Mouse (Mus musculus) adrenal gland, postnatal 10 days (tissue): ENCODE data around the gene Ddx1. TPM values are rescaled to one million over a fixed set of nuclear protein-coding genes. Genes with fewer than 3 reads are reported as not detected.
A peak's percentile ranks its signal among the peaks of the same experiment; 100 is the strongest.
"Not testable (repeated sequence)": the region's sequence is repeated elsewhere in the genome, so short reads cannot be mapped to it uniquely, and the experiment has no call there.

Experiments used
- DNase-seq: peaks from one replicate; pipeline ENCODE4 v3.0.0; 2021; ENCODE audit warnings: mixed read lengths
- total RNA-seq, 2 experiments: library from RNA; stranded (reverse); gene quantifications; 2 replicates each; pipeline ENCODE4 v1.2.3; 2021

The Ddx1 gene
- total RNA-seq, 2 experiments from 2014 or later, result 97.6 to 104 TPM

DNA sequence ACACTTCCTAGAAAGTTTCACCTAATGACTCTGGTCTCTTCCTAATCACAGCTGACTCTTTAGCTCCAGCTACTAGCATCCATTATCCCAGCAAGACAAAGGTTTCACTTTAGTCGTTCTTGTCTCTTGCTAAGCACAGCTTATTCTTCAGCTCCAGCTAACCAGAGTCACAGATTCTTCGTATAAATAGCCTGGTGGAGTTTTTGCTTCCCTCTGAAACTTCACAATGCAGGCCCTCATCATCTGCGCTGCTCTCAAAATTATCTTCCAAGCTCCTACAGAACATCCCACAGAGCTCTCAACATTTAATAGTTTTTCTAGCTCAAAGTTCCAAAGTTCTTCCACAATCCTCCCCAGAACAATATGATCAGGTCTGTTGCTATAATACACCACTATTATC lies 43.3 kb downstream of the Ddx1 start:
- no peak for DNase-seq

DNA sequence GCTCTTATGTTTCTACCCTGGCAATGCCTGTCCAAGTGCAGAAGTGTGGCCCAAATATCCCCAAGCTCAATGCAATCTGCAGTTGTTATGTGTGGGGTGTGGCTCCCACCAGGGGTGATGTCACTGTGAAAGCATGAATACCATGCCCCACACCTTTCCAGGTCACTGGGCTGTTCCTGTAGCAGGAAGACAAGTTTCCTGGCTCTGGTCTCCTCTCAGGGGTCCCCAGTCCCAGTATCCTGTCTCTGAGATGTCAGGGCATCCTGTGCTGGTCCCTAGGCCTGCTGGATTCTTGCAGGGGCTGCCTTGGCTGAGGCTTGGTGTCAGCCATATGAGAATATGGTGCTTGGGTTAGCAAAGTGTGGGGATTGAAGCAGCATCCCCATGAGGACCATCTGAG lies 46.7 kb downstream of the Ddx1 start:
- no peak for DNase-seq

DNA sequence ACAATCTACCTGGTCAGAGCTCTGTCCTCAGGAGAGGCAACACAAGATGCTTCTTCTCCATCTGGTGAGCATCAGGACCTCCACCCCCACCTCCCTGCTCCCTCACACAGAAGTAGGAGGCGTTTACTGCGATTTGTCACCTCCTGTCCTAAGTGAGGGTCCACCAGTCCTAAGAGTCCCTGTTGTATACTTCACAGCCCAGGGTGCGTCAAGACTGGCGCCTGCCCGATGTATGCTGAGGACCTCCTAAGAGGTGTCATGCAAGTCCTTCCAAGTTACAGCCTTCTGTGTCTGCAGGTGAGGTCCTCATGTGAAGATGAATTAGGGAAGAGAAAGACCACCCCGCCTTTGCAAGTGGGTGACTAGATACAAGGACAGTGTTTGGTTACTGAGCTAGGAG lies 48.4 kb downstream of the Ddx1 start:
- no peak for DNase-seq

DNA sequence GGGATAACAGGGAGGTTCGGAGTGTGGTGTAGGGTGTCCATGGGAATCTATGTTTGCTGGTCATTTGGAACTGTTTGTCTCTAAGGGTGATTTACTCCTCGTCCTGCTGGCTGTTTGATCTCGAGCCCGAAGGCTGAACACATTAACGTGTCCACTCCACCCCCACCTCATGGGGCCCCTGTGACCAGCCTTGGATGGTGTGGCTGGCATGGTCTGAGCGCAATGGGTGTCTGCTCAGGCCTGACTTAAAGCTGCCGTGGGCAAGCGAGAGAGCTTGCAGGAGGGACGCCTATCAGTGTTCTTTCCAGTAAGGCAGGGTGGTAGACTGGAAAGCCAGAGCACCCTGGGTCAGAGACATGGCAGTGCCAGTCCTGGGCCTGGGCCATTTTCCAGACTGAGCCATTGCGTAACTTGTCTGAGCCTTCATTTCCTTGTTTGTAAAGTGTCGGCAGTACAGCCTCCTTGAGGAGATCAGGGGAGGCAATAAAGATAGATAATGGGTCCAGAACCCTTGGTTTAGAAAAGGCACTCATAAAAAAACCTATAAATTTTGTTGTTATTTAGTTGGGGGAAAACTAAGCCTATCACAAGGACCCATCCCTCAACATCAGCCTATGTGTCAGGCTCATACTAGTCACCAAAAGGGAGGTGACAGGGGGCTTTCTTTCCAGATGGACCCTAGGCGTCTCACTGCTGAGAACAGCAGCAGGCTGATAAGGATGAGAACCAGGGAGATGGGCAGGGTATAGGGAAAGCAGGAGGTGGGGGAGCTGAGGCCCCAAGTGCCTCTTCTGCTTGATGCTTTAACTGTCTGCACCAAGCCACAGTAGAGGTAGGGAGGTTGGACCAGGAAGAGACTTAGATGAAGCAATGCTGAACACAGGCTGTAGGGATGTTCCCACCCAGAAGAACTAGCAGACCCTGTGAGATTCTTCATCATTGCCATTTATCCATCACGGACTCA lies 49.4 kb downstream of the Ddx1 start:
- DNase-seq, result peak; percentile 60

DNA sequence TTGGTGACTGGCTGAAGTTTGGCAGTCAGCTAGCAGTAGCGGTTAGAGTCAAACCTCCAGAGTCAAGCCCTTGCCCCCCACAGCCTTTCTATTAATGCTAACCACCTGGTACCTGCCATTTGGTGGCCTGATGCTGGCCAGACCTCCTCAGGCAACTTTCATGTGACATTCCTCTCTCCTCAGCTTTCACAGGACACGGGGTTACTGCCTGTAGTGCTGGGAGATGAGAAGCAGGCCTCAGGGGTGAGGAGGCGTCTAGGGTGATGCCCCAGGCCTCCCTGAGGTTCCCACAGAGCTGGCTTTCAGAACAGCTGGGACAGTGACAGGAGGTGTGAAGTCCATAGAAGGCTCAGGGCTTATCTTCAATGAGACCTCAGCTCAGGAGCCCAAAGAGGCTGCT lies 50.9 kb downstream of the Ddx1 start:
- no peak for DNase-seq

DNA sequence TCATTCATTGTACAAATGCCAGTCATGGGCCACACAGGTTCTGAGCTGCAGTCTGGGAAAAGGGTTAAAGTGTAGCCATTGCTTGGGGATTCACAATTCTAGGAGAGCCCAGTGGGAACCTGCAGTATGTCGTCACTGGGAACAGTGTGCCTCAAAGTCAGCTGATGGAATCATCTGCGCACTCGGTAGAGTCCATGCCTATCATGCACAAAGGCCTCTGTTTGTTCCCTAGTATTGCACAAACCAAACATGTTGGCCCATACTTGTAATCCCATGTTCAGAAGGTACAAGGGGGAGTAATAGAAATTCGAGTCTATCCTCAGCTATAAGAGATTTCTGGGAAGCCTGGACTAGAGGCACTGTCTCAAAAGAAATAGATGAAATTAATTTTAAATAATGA lies 52.9 kb downstream of the Ddx1 start:
- DNase-seq, result no peak

DNA sequence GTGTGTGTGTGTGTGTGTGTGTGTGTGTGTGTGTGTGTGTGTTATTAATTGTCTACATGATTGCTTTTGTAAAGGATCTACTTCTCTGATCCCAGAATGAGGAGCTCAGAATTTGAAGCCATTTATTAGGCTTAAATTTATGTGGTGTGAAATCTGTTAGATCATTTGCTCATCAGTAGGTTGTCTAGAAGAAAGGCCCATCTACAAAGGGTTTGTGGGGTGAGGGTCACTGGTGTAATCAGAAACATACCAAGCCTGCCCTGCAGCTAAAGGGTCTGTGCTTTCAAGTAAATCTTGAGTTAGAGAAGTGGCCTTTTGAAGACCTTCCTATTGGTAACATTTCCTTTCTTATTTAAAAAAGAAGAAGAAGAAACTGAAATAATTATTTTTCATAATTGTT lies 53.5 kb downstream of the Ddx1 start:
- no peak for DNase-seq

DNA sequence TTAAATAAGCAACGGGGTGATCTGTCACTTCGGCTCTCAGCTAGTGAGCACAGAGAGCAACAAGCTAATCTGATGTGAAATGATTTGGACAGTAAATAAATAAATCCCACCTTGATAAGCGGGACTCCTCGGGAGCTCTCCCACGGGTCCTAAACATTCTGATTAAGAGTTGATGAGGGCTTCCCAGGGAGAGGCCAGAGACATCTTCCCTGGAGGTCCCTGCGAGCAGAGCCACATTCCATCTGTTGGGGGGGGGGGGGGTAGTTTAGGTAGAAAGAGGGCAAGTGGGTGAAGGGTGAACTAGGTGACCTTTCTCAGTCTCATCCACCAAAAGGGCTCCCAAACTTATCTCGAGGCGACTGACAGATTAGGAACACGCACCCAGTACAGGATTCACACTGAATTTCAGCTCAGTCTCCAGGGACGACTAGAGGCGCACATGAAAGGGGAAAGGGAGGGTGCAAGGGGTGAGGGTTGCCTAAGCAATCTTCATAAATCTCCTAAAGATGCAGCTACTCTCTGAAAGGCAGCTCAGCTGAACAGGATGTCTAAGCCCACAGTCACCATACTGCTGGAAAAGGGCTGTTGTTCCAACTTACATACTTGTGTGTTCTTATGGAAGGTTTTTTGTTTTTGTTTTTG lies 60.8 kb downstream of the Ddx1 start:
- DNase-seq, result no peak

DNA sequence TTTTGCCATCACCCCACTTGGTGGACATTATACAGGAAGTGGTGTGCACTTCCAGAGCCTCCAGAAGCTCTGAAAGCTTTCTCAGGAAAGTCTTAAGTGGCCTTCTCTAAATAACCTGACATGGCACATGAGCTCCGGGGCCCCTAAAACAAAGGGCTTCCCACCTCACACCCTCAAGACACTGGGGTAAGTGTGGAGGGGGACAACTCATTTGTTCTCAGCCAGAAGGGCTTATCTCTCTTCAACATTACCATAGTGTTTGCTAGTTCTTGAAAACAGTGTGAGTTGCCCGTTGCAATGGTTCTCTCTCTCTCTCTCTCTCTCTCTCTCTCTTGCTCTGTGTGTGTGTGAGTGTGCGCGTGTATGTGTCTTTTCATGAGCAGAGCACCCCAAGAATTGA lies 62.8 kb downstream of the Ddx1 start:
- no peak for DNase-seq

DNA sequence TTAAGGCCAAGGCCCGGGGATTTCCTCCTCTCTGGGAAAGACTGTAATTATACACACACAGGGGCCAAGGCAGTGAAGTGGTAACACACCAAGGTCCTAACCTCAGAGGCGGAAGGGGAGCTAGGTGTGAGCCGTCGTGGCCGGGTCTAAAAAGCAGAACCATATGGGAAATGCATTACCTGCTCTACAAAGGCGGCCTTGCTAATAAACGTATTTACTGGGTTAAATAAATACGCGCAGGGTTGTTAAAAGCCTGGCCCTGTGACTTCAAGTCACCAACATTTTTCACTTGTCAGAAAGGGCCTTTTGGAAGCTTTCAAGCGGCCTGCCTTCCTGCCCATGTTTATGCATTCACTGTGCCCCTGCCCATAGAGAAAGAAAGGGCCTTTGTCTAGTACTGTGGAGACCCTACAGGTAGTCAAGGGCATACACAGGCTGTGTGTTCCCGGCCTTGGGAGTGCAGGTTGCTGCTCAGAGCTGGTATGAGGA lies 64.1 kb downstream of the Ddx1 start:
- DNase-seq, result no peak

DNA sequence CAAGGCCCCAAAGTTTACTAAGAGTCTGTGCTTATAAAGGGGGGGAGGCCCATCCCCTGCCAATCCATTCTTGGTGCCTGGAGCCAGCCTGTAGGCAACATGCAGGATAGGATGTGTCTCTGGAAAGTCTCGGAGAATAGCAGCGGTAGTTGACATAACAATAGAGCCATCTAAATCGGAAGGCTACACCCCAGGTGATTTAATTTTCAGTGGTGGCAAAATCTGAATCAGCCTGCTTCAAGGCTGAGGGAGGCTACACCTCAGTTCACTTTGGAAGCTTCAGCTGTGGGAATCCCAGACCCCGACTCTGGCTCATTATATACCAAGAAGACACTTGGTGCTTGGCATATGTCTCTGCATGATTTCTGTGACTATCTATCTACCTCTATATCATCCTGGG lies 64.9 kb downstream of the Ddx1 start:
- DNase-seq, result not testable (repeated sequence)

DNA sequence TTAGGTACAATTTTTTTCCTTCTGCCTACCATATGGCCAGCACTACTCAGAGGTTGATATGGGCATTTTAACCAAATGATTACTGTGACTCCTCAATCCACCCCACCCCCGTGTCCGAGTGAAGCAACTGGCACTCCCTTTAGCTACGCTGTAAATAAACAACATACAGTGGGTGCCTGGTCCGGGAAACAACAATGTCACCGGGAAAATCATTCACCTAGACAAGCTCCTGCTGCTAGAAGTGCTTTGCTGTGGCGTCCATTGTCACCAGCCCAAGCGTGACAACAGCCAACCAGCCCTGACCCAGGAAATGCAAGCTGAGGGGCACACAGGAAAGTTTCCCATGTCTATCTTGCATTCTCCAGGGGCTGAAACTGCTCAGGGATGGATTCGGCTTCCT lies 66.8 kb downstream of the Ddx1 start:
- DNase-seq, result no peak

DNA sequence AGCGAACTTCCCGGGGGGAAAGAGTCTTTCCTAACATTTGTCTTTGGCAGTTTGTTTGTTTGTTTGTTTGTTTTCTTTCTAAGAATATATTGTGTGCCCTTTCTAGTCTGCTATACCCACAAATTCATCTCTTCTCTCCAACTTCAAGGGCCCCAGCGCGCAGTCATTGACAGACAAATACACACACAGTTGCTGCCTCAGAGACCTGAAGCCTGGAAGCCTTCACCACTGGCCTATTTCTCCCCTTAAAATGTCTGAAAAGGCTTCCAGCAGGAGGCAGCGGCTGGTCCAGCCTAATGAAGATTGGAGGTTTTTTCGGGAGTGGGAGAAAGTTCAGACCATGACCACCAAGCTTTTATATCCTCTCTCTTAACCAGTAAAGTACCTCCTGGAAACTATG lies 67.3 kb downstream of the Ddx1 start:
- DNase-seq, result no peak

DNA sequence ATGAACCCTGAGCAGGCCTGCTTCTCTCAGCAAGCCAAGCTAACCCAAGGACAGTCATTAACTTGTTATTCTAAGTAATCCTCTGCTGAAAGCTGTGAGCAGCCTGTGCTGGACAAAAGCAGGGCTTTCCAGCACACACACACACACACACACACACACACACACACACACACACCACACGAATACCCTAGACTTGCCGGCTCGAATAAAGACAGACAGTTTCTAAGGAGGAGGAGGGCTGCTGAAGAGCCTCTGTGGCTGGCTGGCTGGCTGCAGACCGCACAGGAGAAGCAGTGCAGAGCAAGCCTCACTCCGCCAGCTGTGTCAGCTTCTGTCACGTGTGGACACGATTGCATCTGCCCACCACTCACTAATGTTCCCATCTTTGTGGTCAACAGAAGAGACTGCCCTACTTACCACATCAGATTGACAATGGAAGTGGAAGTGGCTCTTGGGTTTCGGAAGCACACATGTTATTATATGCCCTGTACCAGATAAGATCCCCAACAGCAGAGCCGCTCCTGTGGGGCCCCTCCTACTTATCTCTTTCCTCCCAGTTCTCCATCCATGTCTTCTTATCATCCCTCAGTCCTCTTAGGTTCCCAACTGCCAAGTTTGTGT lies 68.2 kb downstream of the Ddx1 start:
- DNase-seq, result no peak

DNA sequence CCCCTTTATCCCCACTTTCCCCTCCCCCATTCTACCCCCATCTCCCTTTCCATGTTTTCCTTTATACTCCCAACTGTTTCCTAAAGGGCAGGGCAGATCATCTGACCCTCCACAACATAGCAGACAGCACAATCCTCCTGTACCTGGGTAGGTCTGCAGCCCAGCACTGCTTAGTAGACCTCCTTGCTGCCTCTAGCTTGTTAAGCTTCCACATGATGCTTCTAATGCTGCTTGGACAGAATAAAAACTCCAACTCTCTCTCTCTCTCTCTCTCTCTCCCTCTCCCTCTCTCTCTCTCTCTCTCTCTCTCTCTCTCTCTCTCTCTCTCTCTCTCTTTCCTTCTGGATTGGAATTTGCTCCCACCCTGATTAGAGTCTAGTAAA lies 68.7 kb downstream of the Ddx1 start:
- no peak for DNase-seq

DNA sequence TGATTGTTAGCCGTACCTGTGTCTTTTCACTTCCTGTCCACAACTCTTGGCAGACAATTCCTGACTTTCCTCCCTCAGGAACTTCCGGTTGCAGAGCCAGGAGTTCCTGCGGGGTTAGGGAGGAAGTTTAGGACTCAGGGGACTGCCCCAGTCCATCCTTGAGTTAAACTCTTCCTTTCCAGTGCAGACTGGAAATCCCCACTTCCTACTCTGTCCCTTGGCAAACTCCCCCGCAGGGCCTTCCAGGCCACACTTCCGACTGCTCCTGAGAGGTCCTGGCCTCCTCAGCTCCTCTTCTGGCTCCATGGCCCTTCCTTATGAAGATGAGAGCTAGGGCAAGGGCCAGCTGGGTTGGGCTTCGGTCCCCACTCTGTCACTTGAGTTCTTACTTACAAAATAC lies 71.4 kb downstream of the Ddx1 start:
- peak; percentile 21 for DNase-seq

DNA sequence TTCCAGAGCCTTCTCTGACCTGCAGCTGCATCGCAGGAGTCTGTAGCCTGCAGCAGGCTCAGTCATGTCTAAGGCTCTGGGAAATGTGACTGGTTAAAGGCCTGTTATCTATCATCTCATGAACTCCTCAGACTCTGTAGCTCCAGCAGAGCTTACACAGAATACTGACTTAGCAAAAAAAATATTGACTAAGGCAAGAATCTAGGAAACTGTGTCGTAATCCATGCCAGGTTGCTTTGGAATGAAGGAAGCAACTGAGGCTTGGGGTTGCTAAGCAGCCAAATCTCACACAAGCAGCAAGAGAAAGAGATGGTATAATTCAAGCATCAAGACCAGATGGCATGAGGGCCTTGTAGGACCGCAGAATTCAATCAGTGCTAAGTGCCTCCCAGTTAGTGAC lies 72.1 kb downstream of the Ddx1 start:
- no peak for DNase-seq

DNA sequence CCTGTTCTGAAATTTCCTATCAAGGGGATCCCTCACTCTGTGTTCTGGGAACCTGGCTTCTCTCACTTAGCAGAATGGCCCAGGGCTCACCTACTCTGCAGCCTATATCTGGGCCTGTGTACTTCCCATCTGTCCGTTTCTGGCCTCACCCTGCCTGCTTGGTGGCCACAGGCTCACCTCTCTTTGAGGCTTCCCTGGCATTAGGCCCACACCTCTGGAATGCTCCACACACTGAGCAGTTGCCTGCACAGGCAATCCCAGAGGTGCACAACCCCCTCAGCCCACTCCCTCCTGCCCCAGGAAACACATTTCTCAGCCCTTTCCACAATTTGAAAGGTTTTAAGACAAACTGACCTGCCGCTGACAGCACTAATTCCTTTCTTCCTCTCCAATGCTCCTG lies 72.9 kb downstream of the Ddx1 start:
- no peak for DNase-seq

DNA sequence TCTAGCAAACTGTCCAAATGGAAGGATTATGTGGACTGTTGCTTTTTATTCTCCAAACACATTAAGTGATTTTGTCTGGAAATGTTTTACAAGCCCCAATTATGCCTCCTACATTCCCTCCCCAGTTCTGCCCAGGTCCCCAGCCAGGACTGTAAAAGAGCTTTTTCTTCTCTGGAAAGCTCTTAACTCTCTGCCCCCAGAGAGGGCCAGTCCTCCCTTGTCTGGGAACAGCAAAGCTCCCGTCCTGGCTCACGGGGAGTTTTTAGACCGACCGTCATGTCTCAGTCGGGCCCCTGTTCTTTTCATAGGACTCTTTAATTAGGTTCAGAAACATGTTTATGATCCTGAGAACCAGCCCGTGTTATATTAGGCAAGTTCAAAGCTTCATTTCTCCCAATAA lies 75.0 kb downstream of the Ddx1 start:
- no peak for DNase-seq

DNA sequence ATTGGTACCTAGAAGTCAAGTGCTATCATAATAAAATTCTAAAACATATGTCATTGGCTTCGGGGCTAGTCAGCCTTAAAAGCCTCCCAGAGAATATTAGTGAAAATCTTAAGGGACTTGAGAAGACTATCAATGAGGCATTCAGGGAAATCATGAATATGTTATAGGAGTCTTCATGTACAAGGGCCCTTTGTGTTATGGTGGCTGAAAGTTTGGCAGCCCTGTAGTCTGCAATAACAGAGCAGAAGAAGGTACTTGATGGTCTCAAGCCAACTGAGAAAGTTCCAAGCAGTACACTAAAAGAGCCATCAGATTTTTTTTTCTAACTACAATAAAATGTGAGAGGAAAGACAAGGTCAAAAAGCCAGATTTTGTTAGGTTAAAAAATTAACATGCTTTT lies 80.9 kb downstream of the Ddx1 start:
- no peak for DNase-seq

DNA sequence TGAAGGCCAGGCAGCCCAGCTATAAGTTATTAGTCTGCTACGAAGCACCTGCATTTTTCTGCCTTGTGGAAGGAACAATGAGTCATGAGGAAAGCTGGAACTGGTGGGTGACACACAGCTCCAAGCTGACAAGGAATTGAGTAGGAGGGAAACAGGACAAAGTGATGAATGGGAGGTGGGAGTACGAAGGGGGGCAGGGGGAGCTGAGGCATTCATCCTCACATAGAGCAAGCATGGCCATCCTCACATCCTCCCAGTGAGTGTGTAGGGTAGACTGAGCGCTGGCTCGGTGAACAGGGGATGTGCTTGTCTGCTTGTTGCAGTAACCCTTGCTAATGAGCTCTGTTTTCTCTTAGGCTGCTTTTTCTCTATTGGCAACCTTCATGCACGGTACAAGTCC lies 81.9 kb downstream of the Ddx1 start:
- DNase-seq, result no peak
